17 mouse cellular contexts compared by ENCODE assay signal in the genomic region with DNA sequence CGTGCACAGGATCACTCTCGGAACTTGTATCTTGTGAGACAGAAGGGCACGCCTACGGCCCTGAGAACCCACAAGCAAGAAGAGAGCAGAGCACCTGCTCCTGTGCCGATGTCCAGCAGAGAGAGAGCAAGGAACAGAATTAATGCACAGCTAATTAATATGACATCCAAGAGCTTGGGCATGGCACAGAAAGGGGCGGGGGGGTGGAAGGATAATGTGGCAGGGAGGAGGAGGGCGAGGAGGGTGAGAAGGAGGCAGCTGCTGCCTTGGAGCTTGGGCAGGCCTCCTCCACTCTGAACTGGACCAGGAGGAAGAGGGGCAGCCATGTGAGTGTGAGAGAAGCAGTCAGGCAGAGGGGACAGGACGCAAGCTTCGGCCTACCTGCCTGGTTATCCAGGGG.
A peak's percentile ranks its signal among the peaks of the same experiment; 100 is the strongest.
DNase-seq lines count a peak whose midpoint lies in the region; ATAC-seq and TF ChIP-seq lines count a peak whose summit lies in the region.
"Had no signal": no experiment of that assay in that cellular context is flagged by ENCODE, and none has a peak within 500 bp of the region (broad histone marks: within the 10 kb centered on the region; RNA-seq: fewer than 3 reads in every experiment).

No protein-coding gene starts in this region.

- H3K4me2 ChIP-seq in hindbrain, postnatal 0 days (ENCODE audit: low read depth, low read length) = no peak overlapping the region
- no peak overlapping the region for H3K4me2 ChIP-seq in hindbrain, embryonic 14.5 days (replicated peaks)
- H3K4me2 ChIP-seq in midbrain, postnatal 0 days (ENCODE audit: low read depth, low read length, poor library complexity, severe bottlenecking) = no peak overlapping the region
- H3K4me2 ChIP-seq in midbrain, embryonic 16.5 days (ENCODE audit: low read length) = no peak overlapping the region
- H3K4me2 ChIP-seq: heart, embryonic 12.5 days; intestine, embryonic 15.5 days had no signal

- DNase-seq in cerebellum, postnatal 14 days = peak; percentile 27 to 50
- DNase-seq in cerebellum, adult 11 months = no peak
- DNase-seq in hindbrain, postnatal 0 days (ENCODE audit: low spot score) = peak; percentile 60
- no peak for DNase-seq in hindbrain, embryonic 14.5 days (ENCODE audit: low spot score)
- DNase-seq in midbrain, postnatal 0 days (ENCODE audit: low spot score) = peak; percentile 53
- no peak for DNase-seq in G1E (ENCODE audit: low spot score)
- DNase-seq in heart, adult 18-20 months = no peak
- DNase-seq: adrenal gland, adult 2 months; adrenal gland, postnatal 25 days; cerebellum, adult 8-10 months; forebrain, postnatal 0 days; gastrocnemius, postnatal 14 days had no signal

- no peak overlapping the region for H3K4me3 ChIP-seq in hindbrain, postnatal 0 days (ENCODE audit: low read length)
- H3K4me3 ChIP-seq in hindbrain, embryonic 14.5 days (replicated peaks; ENCODE audit: low read length) = no peak overlapping the region
- H3K4me3 ChIP-seq in midbrain, postnatal 0 days (ENCODE audit: low read depth, low read length) = no peak overlapping the region
- no peak overlapping the region for H3K4me3 ChIP-seq in midbrain, embryonic 16.5 days (ENCODE audit: low read depth, low read length)
- H3K4me3 ChIP-seq in G1E (ENCODE audit: low read depth, low read length) = 0 out of 2 replicates have a peak overlapping the region, but pooled peaks have one; percentile 3
- H3K4me3 ChIP-seq: embryonic facial prominence, embryonic 10.5 days; heart, embryonic 12.5 days; hindbrain, embryonic 10.5 days; intestine, embryonic 15.5 days had no signal

- no peaks in the 10 kb centered on the region for H3K27me3 ChIP-seq in hindbrain, postnatal 0 days (ENCODE audit: insufficient read depth, low read length)
- H3K27me3 ChIP-seq in hindbrain, embryonic 14.5 days (ENCODE audit: control insufficient read depth, insufficient read depth, low read length) = no peaks in the 10 kb centered on the region
- H3K27me3 ChIP-seq in midbrain, postnatal 0 days (ENCODE audit: insufficient read depth, low read length) = no peaks in the 10 kb centered on the region
- no peaks in the 10 kb centered on the region for H3K27me3 ChIP-seq in midbrain, embryonic 16.5 days (ENCODE audit: control insufficient read depth, insufficient read depth, low read depth, low read length)
- no peaks in the 10 kb centered on the region for H3K27me3 ChIP-seq in G1E (ENCODE audit: insufficient read depth, low read length)
- H3K27me3 ChIP-seq: heart, embryonic 12.5 days; intestine, embryonic 15.5 days had no signal

- 0 out of 2 replicates have a peak, but pooled peaks have one; percentile 53 for ATAC-seq in hindbrain, postnatal 0 days
- no peak for ATAC-seq in hindbrain, embryonic 14.5 days (ENCODE audit: low FRiP score)
- no peak for ATAC-seq in midbrain, postnatal 0 days (ENCODE audit: low FRiP score)
- no peak for ATAC-seq in midbrain, embryonic 16.5 days
- no peak for ATAC-seq in G1E (ENCODE audit: extremely low read depth, insufficient number of reproducible peaks, low FRiP score, poor library complexity, severe bottlenecking)
- ATAC-seq: forebrain, postnatal 0 days; intestine, embryonic 15.5 days had no signal

- no peaks in the 10 kb centered on the region for H3K36me3 ChIP-seq in hindbrain, postnatal 0 days (ENCODE audit: insufficient read depth, low read length)
- H3K36me3 ChIP-seq in hindbrain, embryonic 14.5 days (replicated peaks; ENCODE audit: control insufficient read depth, insufficient read depth) = no peaks in the 10 kb centered on the region
- no peaks in the 10 kb centered on the region for H3K36me3 ChIP-seq in midbrain, postnatal 0 days (ENCODE audit: insufficient read depth, low read length)
- no peaks in the 10 kb centered on the region for H3K36me3 ChIP-seq in midbrain, embryonic 16.5 days (ENCODE audit: control insufficient read depth, insufficient read depth, low read length)
- no peaks in the 10 kb centered on the region for H3K36me3 ChIP-seq in G1E (replicated peaks)
- H3K36me3 ChIP-seq: embryonic facial prominence, embryonic 10.5 days; heart, embryonic 12.5 days; hindbrain, embryonic 10.5 days; intestine, embryonic 15.5 days had no signal

- H3K27ac ChIP-seq in hindbrain, postnatal 0 days = no peak overlapping the region
- H3K27ac ChIP-seq in hindbrain, embryonic 14.5 days = no peak overlapping the region
- H3K27ac ChIP-seq in midbrain, postnatal 0 days (ENCODE audit: low read depth, low read length) = no peak overlapping the region
- no peak overlapping the region for H3K27ac ChIP-seq in midbrain, embryonic 16.5 days (ENCODE audit: low read length)
- H3K27ac ChIP-seq: embryonic facial prominence, embryonic 10.5 days; hindbrain, embryonic 10.5 days; intestine, embryonic 15.5 days had no signal

- no peak overlapping the region for H3K9ac ChIP-seq in hindbrain, postnatal 0 days (replicated peaks; ENCODE audit: low read length)
- H3K9ac ChIP-seq in hindbrain, embryonic 14.5 days = no peak overlapping the region
- no peak overlapping the region for H3K9ac ChIP-seq in midbrain, postnatal 0 days (replicated peaks; ENCODE audit: low read length, poor library complexity, severe bottlenecking)
- no peak overlapping the region for H3K9ac ChIP-seq in midbrain, embryonic 16.5 days (ENCODE audit: low read depth, low read length)
- H3K9ac ChIP-seq: forebrain, postnatal 0 days; heart, embryonic 12.5 days; intestine, embryonic 15.5 days had no signal

- TF ChIP-seq CTCF in hindbrain, postnatal 0 days (IDR thresholded peaks at IDR 0.05; ENCODE audit: low read depth) = no peak
- no peak for TF ChIP-seq CTCF in midbrain, postnatal 0 days (IDR thresholded peaks at IDR 0.05)
- TF ChIP-seq CTCF in G1E (IDR thresholded peaks at IDR 0.05; ENCODE audit: low read depth, low read length) = no peak

- H3K4me1 ChIP-seq in hindbrain, postnatal 0 days (ENCODE audit: insufficient read depth, low read length) = no peaks in the 10 kb centered on the region
- H3K4me1 ChIP-seq in hindbrain, embryonic 14.5 days (replicated peaks; ENCODE audit: control insufficient read depth, insufficient read depth, low read length) = no peaks in the 10 kb centered on the region
- H3K4me1 ChIP-seq in midbrain, postnatal 0 days (ENCODE audit: insufficient read depth, low read length) = no peaks in the 10 kb centered on the region
- peaks cover under 1% of the 10 kb centered on the region; the same call in 1 of the 2 replicates for H3K4me1 ChIP-seq in midbrain, embryonic 16.5 days (ENCODE audit: control insufficient read depth, insufficient read depth, low read length)
- no peaks in the 10 kb centered on the region for H3K4me1 ChIP-seq in G1E (ENCODE audit: insufficient read depth, low read depth, low read length)
- H3K4me1 ChIP-seq: intestine, embryonic 15.5 days had no signal

- no peaks in the 10 kb centered on the region for H3K9me3 ChIP-seq in hindbrain, postnatal 0 days (ENCODE audit: low read length)
- H3K9me3 ChIP-seq in hindbrain, embryonic 14.5 days (ENCODE audit: control insufficient read depth, low read length) = no peaks in the 10 kb centered on the region
- H3K9me3 ChIP-seq in midbrain, postnatal 0 days (ENCODE audit: low read length) = no peaks in the 10 kb centered on the region
- H3K9me3 ChIP-seq in midbrain, embryonic 16.5 days (replicated peaks; ENCODE audit: control insufficient read depth, low read length, poor library complexity, severe bottlenecking) = no peaks in the 10 kb centered on the region
- H3K9me3 ChIP-seq in G1E (replicated peaks) = peaks cover 56% of the 10 kb centered on the region
- H3K9me3 ChIP-seq: embryonic facial prominence, embryonic 10.5 days; hindbrain, embryonic 10.5 days; intestine, embryonic 15.5 days had no signal

- 65% methylated on average over 9 of the region's 9 CpGs for WGBS in hindbrain, postnatal 0 days
- 67% methylated on average over 9 of the region's 9 CpGs for WGBS in hindbrain, embryonic 14.5 days
- 59% methylated on average over 8 of the region's 9 CpGs for WGBS in midbrain, postnatal 0 days
- WGBS in midbrain, embryonic 16.5 days = 76% methylated on average over 9 of the region's 9 CpGs

Comparison
In these comparisons a context has a peak if more than half of its experiments do, and no peak if none do; other contexts are left out.
1. DNase-seq: peak in cerebellum, postnatal 14 days (2 of 2), hindbrain, postnatal 0 days (single experiment) and midbrain, postnatal 0 days (single experiment); none in cerebellum, adult 11 months (single experiment), hindbrain, embryonic 14.5 days (single experiment), G1E (single experiment) and heart, adult 18-20 months (0 of 2).